Mouse (Mus musculus) testis, adult 2 months (tissue): ENCODE results near the gene BC117090.

Experiments used
- CTCF ChIP-seq: fragments of 200-500 bp; IDR thresholded peaks from 2 replicates; pipeline ENCODE4 v1.5.1; 2012; ENCODE audit warnings: low read depth, mild to moderate bottlenecking, inconsistent platforms, low read length, moderate library complexity; ENCODE audit not compliant: control insufficient read depth, insufficient read depth, insufficient replicate concordance
- POLR2A ChIP-seq: fragments of 200-500 bp; IDR thresholded peaks from 2 replicates; pipeline ENCODE4 v1.6.1; 2012; ENCODE audit warnings: low read depth, mild to moderate bottlenecking, inconsistent platforms, low read length, moderate library complexity; ENCODE audit not compliant: control insufficient read depth

DNA sequence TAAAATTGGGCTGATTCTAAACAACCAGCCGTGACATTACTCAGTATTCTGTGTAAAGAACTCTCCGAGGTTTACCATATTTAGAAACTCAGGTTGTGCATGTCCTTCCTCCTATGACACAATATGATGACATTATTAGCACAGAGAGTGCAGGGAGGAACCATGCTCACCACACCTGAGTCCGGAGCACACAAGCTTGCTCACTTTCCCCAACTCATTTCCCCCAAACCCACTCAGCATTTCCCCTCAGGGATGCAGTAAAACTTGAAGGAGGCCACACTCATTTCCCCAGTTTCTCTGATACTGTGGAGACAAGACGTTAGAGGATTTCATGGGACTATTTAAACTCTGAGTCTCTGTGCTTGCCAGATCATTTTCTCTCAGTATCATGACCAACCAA is 45.0 kb downstream of the BC117090 start:
- TF ChIP-seq CTCF: no peak
- no peak for TF ChIP-seq POLR2A
